Mouse (Mus musculus) liver, adult 2 months (tissue): ENCODE data around the gene Nos1.

ENCODE experiments used
- CTCF ChIP-seq: fragments of 200-500 bp; IDR thresholded peaks from 2 replicates; pipeline ENCODE4 v1.5.1; 2011; ENCODE audit warnings: low read depth, low read length, control low read depth
- POLR2A ChIP-seq: fragments of 200-500 bp; IDR thresholded peaks from 2 replicates; pipeline ENCODE4 v1.6.1; 2011; ENCODE audit warnings: low read length, control low read depth; ENCODE audit not compliant: insufficient read depth; ENCODE audit errors: extremely low read depth

GRCm38 (mm10) chr5:117936346-117936745, 155.5 kb downstream of the Nos1 start:
- TF ChIP-seq POLR2A, result no peak
- TF ChIP-seq CTCF, result no peak
